Mouse (Mus musculus): ENCODE measurements around the gene Dusp2. TPM values are rescaled to one million over a fixed set of nuclear protein-coding genes. Genes with fewer than 3 reads are reported as not detected.
A peak's percentile ranks its signal among the peaks of the same experiment; 100 is the strongest.
"Not testable (repeated sequence)": the region's sequence is repeated elsewhere in the genome, so short reads cannot be mapped to it uniquely, and the experiment has no call there.

Gene Dusp2
- 14.1 and 15.7 TPM in 2 replicates for polyA plus RNA-seq (2016; fragmentation: Nextera tagmentation; extraction: Ambion mirVana)

DNA sequence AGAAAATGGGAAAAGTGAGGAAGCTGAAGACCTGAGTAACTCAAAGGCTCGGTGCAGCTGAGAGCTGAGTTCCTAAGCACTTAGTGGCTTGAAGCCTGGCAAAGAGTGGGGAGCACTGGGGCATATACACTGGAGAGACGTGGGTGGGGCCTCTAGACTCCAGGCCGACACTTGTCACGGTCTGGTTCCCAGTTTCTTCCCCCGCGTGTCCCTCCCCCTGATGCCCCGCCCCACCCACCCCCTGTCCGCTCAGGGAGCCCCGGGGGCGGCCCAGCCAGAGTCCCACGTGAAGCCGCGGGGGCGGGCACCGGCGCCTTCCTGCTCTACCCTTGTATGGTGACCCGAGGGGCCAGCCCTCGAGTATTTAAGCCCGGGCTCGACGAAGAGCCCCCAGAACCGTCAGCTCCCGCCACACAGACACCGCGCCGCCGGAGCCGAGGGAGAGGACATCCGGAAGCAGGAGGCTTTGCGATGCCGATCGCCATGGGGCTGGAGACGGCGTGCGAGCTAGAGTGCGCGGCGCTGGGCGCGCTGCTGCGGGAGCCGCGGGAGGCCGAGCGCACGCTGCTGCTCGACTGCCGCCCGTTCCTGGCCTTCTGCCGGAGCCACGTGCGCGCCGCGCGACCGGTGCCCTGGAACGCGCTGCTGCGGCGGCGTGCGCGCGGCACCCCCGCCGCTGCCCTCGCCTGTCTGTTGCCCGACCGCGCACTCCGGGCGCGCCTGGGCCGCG, at the start of gene Dusp2:
Dusp2 (plus strand) TSS at position 393 of the 730 bp plus-strand sequence.
- Histone ChIP-seq H3K4me1 (peaks cover 57% of the 10 kb centered on the region), H3K27me3 (ENCODE audit: insufficient read depth, poor library complexity, severe bottlenecking) (peaks cover 47% of the 10 kb centered on the region), H3K4me3 (peak within 1 kb of the TSS; percentile 72), H3K27ac (peak within 1 kb of the TSS; percentile 88), H3K36me3 (0 out of 2 replicates have a peak, but pooled peaks cover 4% of the 10 kb centered on the region), H3K9me3 (no peaks in the 10 kb centered on the region)
- DNase-seq (ENCODE audit: low spot score) = peak; percentile 88
- under 1% methylated on average over 76 of the region's 76 CpGs for WGBS

DNA sequence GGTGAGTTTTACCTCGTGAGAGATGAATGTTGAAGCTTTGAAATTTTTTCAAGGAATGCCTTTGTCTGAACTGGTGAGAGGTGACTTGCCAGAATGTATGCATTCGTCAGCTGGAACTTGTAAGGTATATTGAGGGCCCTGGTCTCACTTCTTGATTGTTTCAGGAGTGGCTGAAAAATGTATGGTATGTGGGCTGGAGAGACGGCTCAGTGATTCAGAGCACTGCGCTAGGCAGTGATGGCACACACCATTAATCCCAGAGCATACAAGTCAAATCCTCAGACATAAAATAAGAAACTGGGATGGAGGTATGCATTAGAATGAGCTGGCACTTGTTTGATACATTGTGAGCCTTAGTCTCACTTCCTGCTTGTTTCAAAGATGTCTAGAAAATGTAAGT, 43.7 kb upstream of the Dusp2 start:
- no peaks in the 10 kb centered on the region for H3K4me1 ChIP-seq
- no peak overlapping the region for H3K4me3 ChIP-seq
- H3K27ac ChIP-seq = no peak overlapping the region
- H3K27me3 ChIP-seq (ENCODE audit: insufficient read depth, poor library complexity, severe bottlenecking) = no peaks in the 10 kb centered on the region
- WGBS = 73% methylated on average over 4 of the region's 4 CpGs
- peaks cover 76% of the 10 kb centered on the region for H3K36me3 ChIP-seq
- DNase-seq (ENCODE audit: low spot score) = no peak
- H3K9me3 ChIP-seq = no peaks in the 10 kb centered on the region

DNA sequence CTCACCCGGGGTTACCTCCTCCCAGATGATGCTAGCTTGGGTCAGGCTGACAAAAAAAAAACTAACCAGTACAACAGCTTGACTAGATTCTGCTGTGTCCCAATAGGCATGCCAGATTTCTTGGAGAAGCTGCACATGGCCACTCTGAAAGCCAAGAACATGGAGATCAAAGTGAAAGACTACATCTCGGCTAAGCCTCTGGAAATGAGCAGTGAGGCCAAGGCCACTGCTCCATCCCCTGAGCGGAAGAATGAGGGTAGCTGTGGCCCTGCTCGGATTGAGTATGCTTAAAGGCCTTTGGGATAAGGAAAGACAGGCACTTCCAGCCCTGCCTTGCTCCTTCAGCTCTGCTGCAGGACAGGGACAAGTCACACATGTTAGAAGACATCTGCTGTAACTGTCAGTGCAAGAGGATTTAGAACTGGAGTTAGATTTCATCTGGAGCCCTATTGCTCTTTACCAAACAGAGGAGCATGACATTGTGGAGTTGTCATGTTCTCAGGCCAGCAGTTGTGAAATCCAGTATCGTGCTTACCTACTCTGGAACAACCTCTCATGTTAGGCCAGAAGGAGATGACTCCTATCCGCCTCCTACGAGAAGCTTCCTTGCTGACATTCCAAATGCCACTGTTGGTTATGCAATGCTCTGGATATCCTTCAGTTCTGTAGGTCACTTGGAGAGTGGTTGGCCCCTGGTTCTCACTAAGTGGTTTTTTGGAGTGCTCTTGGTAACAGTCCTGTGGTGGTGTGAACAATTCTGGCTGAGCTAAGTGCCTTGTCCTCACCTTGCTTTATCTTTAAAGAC, 38.8 kb upstream of the Dusp2 start:
- H3K27ac ChIP-seq = no peak overlapping the region
- peaks cover 90% of the 10 kb centered on the region for H3K36me3 ChIP-seq
- 90% methylated on average over 7 of the region's 7 CpGs for WGBS
- DNase-seq (ENCODE audit: low spot score) = no peak
- H3K4me3 ChIP-seq = no peak overlapping the region
- H3K27me3 ChIP-seq (ENCODE audit: insufficient read depth, poor library complexity, severe bottlenecking) = no peaks in the 10 kb centered on the region
- no peaks in the 10 kb centered on the region for H3K4me1 ChIP-seq
- H3K9me3 ChIP-seq = no peaks in the 10 kb centered on the region

DNA sequence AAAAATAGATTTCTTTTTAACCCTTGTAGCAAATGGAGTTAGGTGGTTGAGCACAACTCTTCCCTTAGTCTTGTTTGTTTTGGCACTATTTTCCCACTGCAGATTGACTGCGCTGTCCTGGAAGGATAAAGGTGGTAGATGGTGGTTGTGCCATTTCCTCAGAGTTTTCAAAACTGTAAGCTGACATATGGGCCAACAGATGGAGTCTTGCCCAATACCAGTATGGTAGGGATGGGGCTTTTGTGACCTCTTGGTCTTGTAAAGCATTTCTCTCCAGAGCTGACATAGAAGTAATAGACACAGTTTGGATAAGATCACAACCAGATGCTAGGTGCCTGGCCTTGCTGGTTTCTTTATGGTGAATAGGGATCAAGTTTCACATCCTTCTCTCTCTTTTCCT, 37.9 kb upstream of the Dusp2 start:
- Histone ChIP-seq H3K27ac (no peak overlapping the region), H3K9me3 (no peaks in the 10 kb centered on the region), H3K4me3 (no peak overlapping the region), H3K27me3 (ENCODE audit: insufficient read depth, poor library complexity, severe bottlenecking) (no peaks in the 10 kb centered on the region), H3K4me1 (no peaks in the 10 kb centered on the region), H3K36me3 (peaks cover 83% of the 10 kb centered on the region)
- WGBS = 98% methylated on average over 1 of the region's 1 CpGs
- no peak for DNase-seq (ENCODE audit: low spot score)

DNA sequence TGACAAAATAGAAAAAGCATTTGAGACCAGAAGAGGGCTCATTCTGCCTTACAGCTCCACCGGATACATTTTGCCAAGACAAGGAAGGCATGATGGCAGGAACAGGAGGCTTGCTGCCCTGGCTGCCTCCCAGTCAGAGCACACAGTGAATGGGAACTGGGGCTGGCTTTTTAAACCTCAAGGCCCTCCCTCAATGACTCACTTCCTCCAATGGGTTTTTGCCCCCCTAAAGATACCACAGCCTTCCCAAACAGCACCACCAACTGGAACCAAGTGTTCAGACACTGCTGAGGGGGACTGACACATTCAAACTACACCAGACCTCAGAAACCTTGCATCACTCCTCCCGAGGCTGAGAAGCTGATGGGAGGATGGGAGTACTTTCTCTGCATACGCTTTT, 35.3 kb upstream of the Dusp2 start:
- WGBS = 89% methylated on average over 3 of the region's 3 CpGs
- Histone ChIP-seq H3K27me3 (ENCODE audit: insufficient read depth, poor library complexity, severe bottlenecking) (no peaks in the 10 kb centered on the region), H3K36me3 (peaks cover 60% of the 10 kb centered on the region), H3K9me3 (no peaks in the 10 kb centered on the region), H3K27ac (no peak overlapping the region), H3K4me1 (no peaks in the 10 kb centered on the region), H3K4me3 (no peak overlapping the region)
- DNase-seq (ENCODE audit: low spot score) = no peak

DNA sequence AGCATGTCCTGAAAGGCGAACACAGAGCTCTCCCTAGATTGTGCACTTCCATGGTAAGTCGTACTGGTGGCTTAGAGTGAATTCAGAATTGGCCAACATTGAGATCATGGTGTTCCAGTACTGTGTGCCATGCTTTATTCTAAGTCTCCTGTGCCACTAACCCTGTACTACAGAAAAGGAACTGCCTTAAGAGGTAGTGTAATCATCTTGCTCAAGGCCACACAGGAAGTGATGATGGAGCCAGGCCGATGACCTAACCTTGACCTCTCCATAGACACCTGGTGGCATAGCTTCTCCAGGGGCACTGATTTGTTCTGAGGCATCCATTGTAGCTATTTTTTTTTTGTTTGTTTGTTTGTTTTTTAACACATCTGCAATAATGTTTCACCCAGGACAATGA, 34.1 kb upstream of the Dusp2 start:
- Histone ChIP-seq H3K4me3 (no peak overlapping the region), H3K9me3 (no peaks in the 10 kb centered on the region), H3K36me3 (peaks cover 48% of the 10 kb centered on the region), H3K4me1 (no peaks in the 10 kb centered on the region), H3K27ac (no peak overlapping the region), H3K27me3 (ENCODE audit: insufficient read depth, poor library complexity, severe bottlenecking) (no peaks in the 10 kb centered on the region)
- no peak for DNase-seq (ENCODE audit: low spot score)
- whole genome bisulfite sequencing = 90% methylated on average over 3 of the region's 3 CpGs

DNA sequence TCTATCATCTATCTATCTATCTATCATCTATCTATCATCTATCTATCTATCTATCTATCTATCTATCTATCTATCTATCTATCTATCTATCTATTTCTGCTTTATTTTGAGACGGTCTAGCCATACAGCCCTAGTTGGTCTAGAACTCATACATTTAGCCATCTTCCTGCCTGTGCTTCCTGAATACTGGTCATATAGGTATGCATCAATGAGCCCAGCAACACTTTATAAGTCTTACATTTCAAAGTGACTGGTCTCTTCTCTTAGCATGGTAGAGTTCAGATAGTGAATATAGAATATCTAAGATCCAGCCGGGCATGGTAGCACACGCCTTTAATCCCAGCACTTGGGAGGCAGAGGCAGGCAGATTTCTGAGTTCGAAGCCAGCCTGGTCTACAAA, 31.8 kb upstream of the Dusp2 start:
- WGBS = 90% methylated on average over 4 of the region's 4 CpGs
- DNase-seq (ENCODE audit: low spot score); H3K27ac ChIP-seq; H3K4me1 ChIP-seq; H3K9me3 ChIP-seq; H3K4me3 ChIP-seq; H3K27me3 ChIP-seq (ENCODE audit: insufficient read depth, poor library complexity, severe bottlenecking): not testable (repeated sequence)
- H3K36me3 ChIP-seq = peaks cover 25% of the 10 kb centered on the region

DNA sequence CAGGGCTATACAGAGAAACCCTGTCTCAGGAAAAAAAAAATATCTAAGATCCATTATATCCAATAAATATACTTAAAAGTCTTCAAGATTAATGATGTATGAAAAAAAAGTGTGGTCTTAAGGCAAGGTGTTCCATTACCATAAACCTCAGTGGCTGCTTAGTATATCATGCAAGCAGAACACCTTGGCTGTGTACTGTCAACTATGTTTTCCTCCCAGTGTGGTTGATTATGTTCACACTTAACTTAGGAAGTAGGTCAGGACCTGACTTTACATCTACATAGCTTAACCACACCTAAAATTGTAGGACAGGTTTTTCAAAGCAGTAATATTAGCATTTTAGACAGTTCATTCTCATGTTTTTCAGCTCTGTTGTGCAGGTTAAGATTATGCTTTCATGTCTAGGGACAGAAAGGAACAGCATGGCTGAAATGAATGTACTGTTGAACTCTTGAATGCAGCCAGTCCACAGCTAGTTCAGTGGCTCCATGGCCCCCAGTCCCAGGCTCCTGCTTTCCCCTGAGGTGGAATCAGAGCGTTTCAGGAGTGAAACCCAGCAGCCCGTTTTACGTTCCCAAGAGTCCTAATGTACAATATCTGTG, 31.2 kb upstream of the Dusp2 start:
- 82% methylated on average over 3 of the region's 3 CpGs for WGBS
- H3K27me3 ChIP-seq (ENCODE audit: insufficient read depth, poor library complexity, severe bottlenecking) = no peaks in the 10 kb centered on the region
- H3K4me1 ChIP-seq = no peaks in the 10 kb centered on the region
- H3K4me3 ChIP-seq = no peak overlapping the region
- no peak for DNase-seq (ENCODE audit: low spot score)
- H3K27ac ChIP-seq = no peak overlapping the region
- peaks cover 20% of the 10 kb centered on the region for H3K36me3 ChIP-seq
- no peaks in the 10 kb centered on the region for H3K9me3 ChIP-seq

DNA sequence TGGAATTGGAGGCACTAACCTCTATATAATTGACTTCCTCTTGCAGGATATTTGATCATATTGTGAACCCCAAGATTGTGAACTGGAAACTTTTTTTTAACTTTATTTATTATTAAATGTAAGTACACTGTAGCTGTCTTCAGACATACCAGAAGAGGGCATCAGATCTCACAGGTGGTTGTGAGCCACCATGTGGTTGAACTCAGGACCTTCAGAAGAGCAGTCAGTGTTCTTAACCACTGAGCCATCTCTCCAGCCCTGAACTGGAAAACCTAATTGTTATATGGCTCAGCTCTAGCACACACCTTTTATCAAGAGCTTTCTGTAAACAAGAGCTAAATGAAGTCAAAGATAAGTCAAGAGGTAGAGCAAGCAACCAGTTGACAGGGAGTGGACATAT, 29.8 kb upstream of the Dusp2 start:
- no peaks in the 10 kb centered on the region for H3K4me1 ChIP-seq
- H3K4me3 ChIP-seq = no peak overlapping the region
- no peaks in the 10 kb centered on the region for H3K9me3 ChIP-seq
- DNase-seq (ENCODE audit: low spot score) = no peak
- no peak overlapping the region for H3K27ac ChIP-seq
- peaks cover 6% of the 10 kb centered on the region for H3K36me3 ChIP-seq
- H3K27me3 ChIP-seq (ENCODE audit: insufficient read depth, poor library complexity, severe bottlenecking) = no peaks in the 10 kb centered on the region

DNA sequence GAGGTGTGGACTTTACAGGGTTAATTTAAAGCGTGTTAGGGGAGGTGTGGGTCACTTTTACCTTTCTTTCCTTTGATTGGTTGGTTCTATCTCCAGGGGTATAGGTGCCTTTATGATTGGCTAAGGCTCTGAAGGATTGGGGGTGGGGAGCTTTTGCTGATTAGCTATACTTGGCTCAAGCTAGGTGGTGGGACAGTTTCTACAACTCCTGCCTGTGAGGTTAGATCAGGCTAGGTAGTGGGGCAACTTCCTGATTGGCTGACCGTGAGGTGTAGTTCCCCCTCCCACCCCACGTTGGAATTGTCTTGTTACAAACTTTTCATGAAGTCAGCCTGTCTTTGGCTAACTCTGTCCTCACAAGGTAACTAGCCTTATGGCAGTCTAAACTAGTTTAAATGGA, 28.8 kb upstream of the Dusp2 start:
- Histone ChIP-seq H3K27me3 (ENCODE audit: insufficient read depth, poor library complexity, severe bottlenecking) (no peaks in the 10 kb centered on the region), H3K9me3 (no peaks in the 10 kb centered on the region), H3K4me3 (no peak overlapping the region), H3K27ac (no peak overlapping the region), H3K36me3 (no peaks in the 10 kb centered on the region), H3K4me1 (no peaks in the 10 kb centered on the region)
- 39% methylated on average over 3 of the region's 3 CpGs for WGBS
- no peak for DNase-seq (ENCODE audit: low spot score)

DNA sequence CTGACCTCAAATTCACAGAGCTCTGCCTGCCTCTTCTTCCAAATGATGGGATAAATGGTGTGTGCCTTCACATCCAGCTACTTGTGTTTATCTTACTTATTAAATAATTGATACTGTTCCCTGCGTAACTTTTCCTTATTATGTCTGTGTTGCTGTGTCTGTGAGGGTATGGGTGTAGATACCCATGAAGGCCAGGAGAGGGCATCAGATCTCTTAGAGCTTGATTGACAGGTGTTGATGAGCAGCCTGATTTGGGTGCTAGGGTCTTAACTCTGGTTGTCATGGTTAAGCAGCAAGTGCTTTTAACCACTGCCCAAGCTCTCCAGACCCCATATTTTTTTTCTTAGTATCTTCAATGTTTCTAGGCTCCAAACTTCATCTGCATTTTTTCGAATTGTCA, 27.3 kb upstream of the Dusp2 start:
- peaks cover under 1% of the 10 kb centered on the region; the same call in 1 of the 2 replicates for H3K4me1 ChIP-seq
- no peaks in the 10 kb centered on the region for H3K36me3 ChIP-seq
- H3K27ac ChIP-seq = no peak overlapping the region
- no peaks in the 10 kb centered on the region for H3K27me3 ChIP-seq (ENCODE audit: insufficient read depth, poor library complexity, severe bottlenecking)
- no peaks in the 10 kb centered on the region for H3K9me3 ChIP-seq
- H3K4me3 ChIP-seq = no peak overlapping the region
- WGBS = 89% methylated on average over 2 of the region's 2 CpGs
- DNase-seq (ENCODE audit: low spot score) = no peak

DNA sequence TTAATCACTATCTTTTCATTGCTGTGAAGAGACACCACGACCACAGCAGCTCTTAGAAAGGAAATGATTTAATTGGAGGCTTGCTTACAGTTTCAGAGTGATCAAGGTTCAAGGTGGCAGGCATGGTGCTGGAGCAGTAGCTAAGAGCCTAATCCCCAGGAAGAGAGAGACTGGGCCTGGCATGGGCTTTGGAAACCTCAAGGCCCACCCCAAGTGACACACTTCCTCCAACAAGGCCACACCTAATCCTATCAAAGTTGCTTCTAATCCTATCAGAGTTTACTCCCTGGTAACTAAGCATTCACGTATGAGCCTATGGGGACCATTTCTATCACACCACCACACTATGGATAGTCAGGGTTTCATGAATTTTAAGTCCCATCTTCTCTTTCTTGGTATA, 25.7 kb upstream of the Dusp2 start:
- no peak for DNase-seq (ENCODE audit: low spot score)
- WGBS = 41% methylated on average over 2 of the region's 2 CpGs
- no peak overlapping the region for H3K4me3 ChIP-seq
- peaks cover 16% of the 10 kb centered on the region for H3K4me1 ChIP-seq
- no peaks in the 10 kb centered on the region for H3K36me3 ChIP-seq
- H3K9me3 ChIP-seq = no peaks in the 10 kb centered on the region
- no peaks in the 10 kb centered on the region for H3K27me3 ChIP-seq (ENCODE audit: insufficient read depth, poor library complexity, severe bottlenecking)
- H3K27ac ChIP-seq = no peak overlapping the region

DNA sequence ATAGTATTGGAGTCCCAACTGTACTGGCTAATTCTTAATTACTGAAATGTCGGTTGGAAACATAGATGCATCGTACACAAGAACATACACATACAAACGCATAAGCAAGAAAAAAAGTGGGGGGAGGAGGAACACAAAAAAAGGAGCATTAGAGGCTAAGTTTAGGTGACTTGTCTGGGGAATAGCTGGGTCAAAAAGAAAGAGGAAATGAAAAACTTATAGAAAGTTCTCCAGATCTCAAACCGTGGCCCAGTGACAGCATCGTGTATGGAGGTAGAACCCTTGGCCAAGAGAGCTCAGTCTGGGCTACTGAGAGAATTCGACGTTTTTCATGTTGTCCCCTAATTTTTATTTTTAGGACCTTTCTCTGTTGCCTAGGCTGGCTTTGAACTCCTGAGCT, 25.3 kb upstream of the Dusp2 start:
- no peaks in the 10 kb centered on the region for H3K36me3 ChIP-seq
- DNase-seq (ENCODE audit: low spot score) = no peak
- H3K27ac ChIP-seq = no peak overlapping the region
- no peaks in the 10 kb centered on the region for H3K9me3 ChIP-seq
- H3K4me1 ChIP-seq = peaks cover 16% of the 10 kb centered on the region
- 84% methylated on average over 7 of the region's 7 CpGs for WGBS
- no peak overlapping the region for H3K4me3 ChIP-seq
- no peaks in the 10 kb centered on the region for H3K27me3 ChIP-seq (ENCODE audit: insufficient read depth, poor library complexity, severe bottlenecking)
